In genomic region chr5:120429692-120430091, GRCm38 (mm10) we compare ENCODE assay signal across 25 mouse cellular contexts. TPM values are rescaled to one million over a fixed set of nuclear protein-coding genes. Genes with fewer than 3 reads are reported as not detected.
DNase-seq lines count a peak whose midpoint lies in the region; ATAC-seq and TF ChIP-seq lines count a peak whose summit lies in the region.
"Had no signal": no experiment of that assay in that cellular context is flagged by ENCODE, and none has a peak within 500 bp of the region (broad histone marks: within the 10 kb centered on the region; RNA-seq: fewer than 3 reads in every experiment).

No protein-coding gene starts in this region.

- peak; percentile 49 for DNase-seq in forebrain, embryonic 11.5 days (ENCODE audit: low spot score)
- no peak for DNase-seq in heart, postnatal 14 days
- DNase-seq in liver, postnatal 0 days = no peak
- no peak for DNase-seq in layer of hippocampus, adult 18-20 months (ENCODE audit: low spot score in 2 of 2)
- DNase-seq: adrenal gland, postnatal 10 days; cerebellum, adult 11-12 months; cerebellum, postnatal 36 days; heart, postnatal 36 days; kidney, adult 2 months; kidney, postnatal 25 days; layer of hippocampus, adult 9-11 months; lung, adult 18-20 months; lung, postnatal 36 days had no signal

- no peak for TF ChIP-seq EP300 in liver, postnatal 0 days (IDR thresholded peaks at IDR 0.05; ENCODE audit: low read depth)

- H3K4me2 ChIP-seq in forebrain, embryonic 11.5 days (ENCODE audit: low read depth, low read length, severe bottlenecking) = peak overlapping the region; percentile 57
- H3K4me2 ChIP-seq in forebrain, embryonic 16.5 days (ENCODE audit: low read length) = no peak overlapping the region
- H3K4me2 ChIP-seq in hindbrain, embryonic 13.5 days = peak overlapping the region; percentile 74
- peak overlapping the region; percentile 72 for H3K4me2 ChIP-seq in midbrain, embryonic 13.5 days (replicated peaks)
- H3K4me2 ChIP-seq in neural tube, embryonic 15.5 days = peak overlapping the region; percentile 55
- H3K4me2 ChIP-seq in liver, postnatal 0 days (ENCODE audit: low read depth, low read length) = no peak overlapping the region
- H3K4me2 ChIP-seq: embryonic facial prominence, embryonic 12.5 days; heart, embryonic 12.5 days; limb, embryonic 15.5 days had no signal

- TF ChIP-seq CTCF in liver, postnatal 0 days (IDR thresholded peaks at IDR 0.05; ENCODE audit: low read depth) = no peak

- peak overlapping the region; percentile 22 for H3K4me3 ChIP-seq in forebrain, embryonic 11.5 days (ENCODE audit: low read depth, low read length)
- no peak overlapping the region for H3K4me3 ChIP-seq in forebrain, embryonic 16.5 days (replicated peaks; ENCODE audit: low read length)
- H3K4me3 ChIP-seq in hindbrain, embryonic 13.5 days = peak overlapping the region; percentile 67
- H3K4me3 ChIP-seq in midbrain, embryonic 13.5 days (replicated peaks) = peak overlapping the region; percentile 62
- peak overlapping the region; percentile 35 for H3K4me3 ChIP-seq in neural tube, embryonic 15.5 days (replicated peaks)
- H3K4me3 ChIP-seq in liver, postnatal 0 days (ENCODE audit: low read depth, low read length) = no peak overlapping the region
- H3K4me3 ChIP-seq: embryonic facial prominence, embryonic 12.5 days; heart, embryonic 12.5 days; limb, embryonic 15.5 days had no signal

- peaks cover 11% of the 10 kb centered on the region; the same call in 1 of the 2 replicates for H3K4me1 ChIP-seq in forebrain, embryonic 11.5 days (replicated peaks; ENCODE audit: control insufficient read depth, insufficient read depth, low read length)
- H3K4me1 ChIP-seq in forebrain, embryonic 16.5 days (replicated peaks; ENCODE audit: control insufficient read depth, insufficient read depth, low read length) = peaks cover 17% of the 10 kb centered on the region
- H3K4me1 ChIP-seq in hindbrain, embryonic 13.5 days (replicated peaks) = peaks cover 21% of the 10 kb centered on the region
- peaks cover 31% of the 10 kb centered on the region for H3K4me1 ChIP-seq in midbrain, embryonic 13.5 days (replicated peaks)
- 0 out of 2 replicates have a peak, but pooled peaks cover 3% of the 10 kb centered on the region for H3K4me1 ChIP-seq in neural tube, embryonic 15.5 days
- H3K4me1 ChIP-seq in liver, postnatal 0 days (ENCODE audit: insufficient read depth) = no peaks in the 10 kb centered on the region
- H3K4me1 ChIP-seq: heart, embryonic 12.5 days had no signal

- H3K9ac ChIP-seq in forebrain, embryonic 11.5 days (ENCODE audit: low read length) = peak overlapping the region; percentile 43
- no peak overlapping the region for H3K9ac ChIP-seq in forebrain, embryonic 16.5 days (replicated peaks; ENCODE audit: low read depth, low read length)
- peak overlapping the region; percentile 96 for H3K9ac ChIP-seq in hindbrain, embryonic 13.5 days
- H3K9ac ChIP-seq in midbrain, embryonic 13.5 days (replicated peaks) = peak overlapping the region; percentile 70
- H3K9ac ChIP-seq in neural tube, embryonic 15.5 days (replicated peaks) = peak overlapping the region; percentile 51
- no peak overlapping the region for H3K9ac ChIP-seq in liver, postnatal 0 days (replicated peaks)
- H3K9ac ChIP-seq: embryonic facial prominence, embryonic 12.5 days; heart, embryonic 12.5 days; limb, embryonic 15.5 days had no signal

- ATAC-seq in forebrain, embryonic 11.5 days (replicated peaks; ENCODE audit: low FRiP score) = no peak
- no peak for ATAC-seq in forebrain, embryonic 16.5 days
- ATAC-seq in hindbrain, embryonic 13.5 days (ENCODE audit: low FRiP score) = no peak
- no peak for ATAC-seq in midbrain, embryonic 13.5 days
- ATAC-seq in neural tube, embryonic 15.5 days (ENCODE audit: low FRiP score) = no peak
- no peak for ATAC-seq in liver, postnatal 0 days

- H3K27ac ChIP-seq in forebrain, embryonic 11.5 days (ENCODE audit: low read depth, low read length) = no peak overlapping the region; the same call in 1 of the 2 replicates
- H3K27ac ChIP-seq in forebrain, embryonic 16.5 days (ENCODE audit: low read length) = no peak overlapping the region
- peak overlapping the region; percentile 98 for H3K27ac ChIP-seq in hindbrain, embryonic 13.5 days
- H3K27ac ChIP-seq in midbrain, embryonic 13.5 days = peak overlapping the region; percentile 92
- peak overlapping the region; percentile 72 for H3K27ac ChIP-seq in neural tube, embryonic 15.5 days (replicated peaks)
- H3K27ac ChIP-seq in liver, postnatal 0 days (ENCODE audit: low read depth) = no peak overlapping the region
- H3K27ac ChIP-seq: embryonic facial prominence, embryonic 12.5 days; limb, embryonic 15.5 days had no signal

- H3K36me3 ChIP-seq in forebrain, embryonic 11.5 days (ENCODE audit: control insufficient read depth, insufficient read depth, low read length) = no peaks in the 10 kb centered on the region
- H3K36me3 ChIP-seq in forebrain, embryonic 16.5 days (ENCODE audit: control insufficient read depth, insufficient read depth) = no peaks in the 10 kb centered on the region
- H3K36me3 ChIP-seq in hindbrain, embryonic 13.5 days = no peaks in the 10 kb centered on the region
- H3K36me3 ChIP-seq in midbrain, embryonic 13.5 days = no peaks in the 10 kb centered on the region
- H3K36me3 ChIP-seq in neural tube, embryonic 15.5 days = no peaks in the 10 kb centered on the region
- no peaks in the 10 kb centered on the region for H3K36me3 ChIP-seq in liver, postnatal 0 days (replicated peaks; ENCODE audit: insufficient read depth, low read length)
- H3K36me3 ChIP-seq: embryonic facial prominence, embryonic 12.5 days; heart, embryonic 12.5 days; limb, embryonic 15.5 days had no signal

- intact Hi-C loops in heart, postnatal 14 days (cut with DNase I) = no loop called here

- H3K27me3 ChIP-seq in forebrain, embryonic 11.5 days (ENCODE audit: control insufficient read depth, insufficient read depth, low read length) = peaks cover 85% of the 10 kb centered on the region
- peaks cover 74% of the 10 kb centered on the region for H3K27me3 ChIP-seq in forebrain, embryonic 16.5 days (replicated peaks; ENCODE audit: control insufficient read depth, insufficient read depth, low read length)
- peaks cover 90% of the 10 kb centered on the region for H3K27me3 ChIP-seq in hindbrain, embryonic 13.5 days
- H3K27me3 ChIP-seq in midbrain, embryonic 13.5 days = peaks cover 94% of the 10 kb centered on the region
- peaks cover 74% of the 10 kb centered on the region for H3K27me3 ChIP-seq in neural tube, embryonic 15.5 days (replicated peaks)
- H3K27me3 ChIP-seq in liver, postnatal 0 days (ENCODE audit: insufficient read depth, low read length) = peaks cover 94% of the 10 kb centered on the region

- 16% methylated on average over 6 of the region's 6 CpGs for WGBS in forebrain, embryonic 11.5 days
- WGBS in forebrain, embryonic 16.5 days = 28% methylated on average over 6 of the region's 6 CpGs
- 6% methylated on average over 6 of the region's 6 CpGs for WGBS in hindbrain, embryonic 13.5 days
- WGBS in midbrain, embryonic 13.5 days = 9% methylated on average over 6 of the region's 6 CpGs
- 4% methylated on average over 6 of the region's 6 CpGs for WGBS in neural tube, embryonic 15.5 days
- WGBS in liver, postnatal 0 days (ENCODE audit: insufficient replicate concordance) = 4% methylated on average over 6 of the region's 6 CpGs

- no peaks in the 10 kb centered on the region for H3K9me3 ChIP-seq in forebrain, embryonic 11.5 days (ENCODE audit: control insufficient read depth, low read length)
- H3K9me3 ChIP-seq in forebrain, embryonic 16.5 days (ENCODE audit: control insufficient read depth, low read length) = no peaks in the 10 kb centered on the region
- no peaks in the 10 kb centered on the region for H3K9me3 ChIP-seq in hindbrain, embryonic 13.5 days
- no peaks in the 10 kb centered on the region for H3K9me3 ChIP-seq in midbrain, embryonic 13.5 days
- H3K9me3 ChIP-seq in neural tube, embryonic 15.5 days (replicated peaks) = no peaks in the 10 kb centered on the region
- no peaks in the 10 kb centered on the region for H3K9me3 ChIP-seq in liver, postnatal 0 days (ENCODE audit: low read length)
- H3K9me3 ChIP-seq: embryonic facial prominence, embryonic 12.5 days; heart, embryonic 12.5 days; limb, embryonic 15.5 days had no signal

RNA-seq across cellular contexts. Expression of gene Lhx5, which starts 1.8 kb away (rescaled TPM):
- 22.7 and 25.2 TPM in 2 replicates for polyA plus RNA-seq in forebrain, embryonic 11.5 days (2014; fragmentation: Nextera tagmentation; extraction: Ambion mirVana)
- polyA plus RNA-seq in forebrain, embryonic 16.5 days (2015; fragmentation: Nextera tagmentation; extraction: Ambion mirVana) = 3.8 and 7.0 TPM in 2 replicates
- 48.9 and 50.7 TPM in 2 replicates for polyA plus RNA-seq in hindbrain, embryonic 13.5 days (2015; fragmentation: Nextera tagmentation; extraction: Ambion mirVana)
- 44.6 and 55.0 TPM in 2 replicates for polyA plus RNA-seq in midbrain, embryonic 13.5 days (2015; fragmentation: Nextera tagmentation; extraction: Ambion mirVana)
- polyA plus RNA-seq in neural tube, embryonic 15.5 days (2015; fragmentation: Nextera tagmentation; extraction: Ambion mirVana) = 18.7 and 22.4 TPM in 2 replicates
- total RNA-seq in heart, postnatal 14 days (2021) = not detected
- polyA plus RNA-seq in liver, postnatal 0 days (2015; fragmentation: Nextera tagmentation; extraction: Ambion mirVana) = not detected in 2 replicates
- total RNA-seq in layer of hippocampus, adult 18-20 months (2021) = not detected
- total RNA-seq: adrenal gland, postnatal 10 days; gastrocnemius, adult 18-20 months; granulocyte monocyte progenitor cell, adult 5-6 weeks; heart, postnatal 36 days had no signal
- polyA plus RNA-seq: kidney, adult 2 months; limb, embryonic 15.5 days had no signal

RNA-seq across cellular contexts. Expression of gene Sdsl, which starts 42.9 kb away (rescaled TPM):
- polyA plus RNA-seq in forebrain, embryonic 11.5 days (2014; fragmentation: Nextera tagmentation; extraction: Ambion mirVana) = 4.5 and 6.0 TPM in 2 replicates
- 1.9 and 2.3 TPM in 2 replicates for polyA plus RNA-seq in forebrain, embryonic 16.5 days (2015; fragmentation: Nextera tagmentation; extraction: Ambion mirVana)
- polyA plus RNA-seq in hindbrain, embryonic 13.5 days (2015; fragmentation: Nextera tagmentation; extraction: Ambion mirVana) = 6.4 and 6.7 TPM in 2 replicates
- polyA plus RNA-seq in midbrain, embryonic 13.5 days (2015; fragmentation: Nextera tagmentation; extraction: Ambion mirVana) = 6.8 and 9.5 TPM in 2 replicates
- 7.9 TPM in 2 replicates for polyA plus RNA-seq in neural tube, embryonic 15.5 days (2015; fragmentation: Nextera tagmentation; extraction: Ambion mirVana)
- 10 to 100 TPM in 1 of 2 experiments, 1 to 10 TPM in 1; 8.7 to 10.9 TPM for total RNA-seq in heart, postnatal 14 days (2021)
- 21.0 and 24.5 TPM in 2 replicates for polyA plus RNA-seq in liver, postnatal 0 days (2015; fragmentation: Nextera tagmentation; extraction: Ambion mirVana)
- 1 to 10 TPM; 7.5 to 8.0 TPM for total RNA-seq in layer of hippocampus, adult 18-20 months (2021)

RNA-seq across cellular contexts. Expression of gene Sds, which starts 46.6 kb away (rescaled TPM):
- polyA plus RNA-seq in forebrain, embryonic 11.5 days (2014; fragmentation: Nextera tagmentation; extraction: Ambion mirVana) = not detected in 2 replicates
- polyA plus RNA-seq in forebrain, embryonic 16.5 days (2015; fragmentation: Nextera tagmentation; extraction: Ambion mirVana) = not detected in 2 replicates
- polyA plus RNA-seq in hindbrain, embryonic 13.5 days (2015; fragmentation: Nextera tagmentation; extraction: Ambion mirVana) = not detected in 2 replicates
- polyA plus RNA-seq in midbrain, embryonic 13.5 days (2015; fragmentation: Nextera tagmentation; extraction: Ambion mirVana) = 0.32 TPM in 1 of 2 replicates, not detected in the other
- not detected in 2 replicates for polyA plus RNA-seq in neural tube, embryonic 15.5 days (2015; fragmentation: Nextera tagmentation; extraction: Ambion mirVana)
- not detected for total RNA-seq in heart, postnatal 14 days (2021)
- 32.4 and 32.5 TPM in 2 replicates for polyA plus RNA-seq in liver, postnatal 0 days (2015; fragmentation: Nextera tagmentation; extraction: Ambion mirVana)
- under 1 TPM; 0.33 to 0.69 TPM for total RNA-seq in layer of hippocampus, adult 18-20 months (2021)
- total RNA-seq: granulocyte monocyte progenitor cell, adult 5-6 weeks; left cerebral cortex, postnatal 10 days had no signal
- polyA plus RNA-seq: brain, embryonic 14.5 days; embryonic facial prominence, embryonic 12.5 days; heart, embryonic 12.5 days; kidney, adult 2 months; small intestine, adult 2 months had no signal

Comparison
In these comparisons a context has a peak if more than half of its experiments do, and no peak if none do; other contexts are left out.
1. H3K4me2 ChIP-seq: peak in forebrain, embryonic 11.5 days (single experiment), hindbrain, embryonic 13.5 days (single experiment), midbrain, embryonic 13.5 days (single experiment) and neural tube, embryonic 15.5 days (single experiment); none in forebrain, embryonic 16.5 days (single experiment) and liver, postnatal 0 days (single experiment).
2. H3K4me3 ChIP-seq: peak in forebrain, embryonic 11.5 days (single experiment), hindbrain, embryonic 13.5 days (single experiment), midbrain, embryonic 13.5 days (single experiment) and neural tube, embryonic 15.5 days (single experiment); none in forebrain, embryonic 16.5 days (single experiment) and liver, postnatal 0 days (single experiment).
3. H3K9ac ChIP-seq: peak in forebrain, embryonic 11.5 days (single experiment), hindbrain, embryonic 13.5 days (single experiment), midbrain, embryonic 13.5 days (single experiment) and neural tube, embryonic 15.5 days (single experiment); none in forebrain, embryonic 16.5 days (single experiment) and liver, postnatal 0 days (single experiment).
4. H3K27ac ChIP-seq: peak in hindbrain, embryonic 13.5 days (single experiment), midbrain, embryonic 13.5 days (single experiment) and neural tube, embryonic 15.5 days (single experiment); none in forebrain, embryonic 11.5 days (single experiment), forebrain, embryonic 16.5 days (single experiment) and liver, postnatal 0 days (single experiment).
5. RNA of gene Sds, which starts 46.6 kb away (polyA plus RNA-seq): 32.4 to 32.5 TPM in liver, postnatal 0 days; 0.32 TPM in midbrain, embryonic 13.5 days, not detected in forebrain, embryonic 16.5 days, not detected in neural tube, embryonic 15.5 days, not detected in forebrain, embryonic 11.5 days and not detected in hindbrain, embryonic 13.5 days; every median in the first group is over 10 times any median in the second.